Mouse (Mus musculus) heart, embryonic 14.5 days (tissue): ENCODE measurements around the gene Rfx7. TPM values are rescaled to one million over a fixed set of nuclear protein-coding genes. Genes with fewer than 3 reads are reported as not detected.
A peak's percentile ranks its signal among the peaks of the same experiment; 100 is the strongest.
"Not testable (repeated sequence)": the region's sequence is repeated elsewhere in the genome, so short reads cannot be mapped to it uniquely, and the experiment has no call there.

Experiments used
- ATAC-seq: fragments of 200-750 bp; cut with Nextera tagmentation; 2 replicates; pipeline ENCODE4 v1.8.0; 2017; ENCODE audit warnings: low read depth, moderate TSS enrichment; ENCODE audit not compliant: insufficient number of reproducible peaks, insufficient read depth, low FRiP score
- H3K27ac ChIP-seq, 2 experiments: fragments of 200-500 bp in 1 of 2; fragments of 300-500 bp in 1 of 2; sonication (generic) in 1 of 2; replicated peaks in 1 of 2; 2 replicates each; pipeline ENCODE4 v1.5.1; 2012 to 2014; ENCODE audit warnings: low read depth in 2 of 2, low read length in 2 of 2, control low read depth in 1 of 2, mild to moderate bottlenecking in 1 of 2, mixed read lengths in 1 of 2; ENCODE audit not compliant: control insufficient read depth in 1 of 2, insufficient read depth in 1 of 2
- H3K27me3 ChIP-seq: fragments of 300-500 bp; sonication (generic); 2 replicates; pipeline ENCODE4 v1.6.1; 2014; ENCODE audit warnings: mild to moderate bottlenecking, low read length, control low read depth; ENCODE audit not compliant: control insufficient read depth, insufficient read depth
- H3K36me3 ChIP-seq: fragments of 300-500 bp; sonication (generic); 2 replicates; pipeline ENCODE4 v1.6.1; 2014; ENCODE audit warnings: mild to moderate bottlenecking, control low read depth, low read length, mixed read lengths; ENCODE audit not compliant: control insufficient read depth, insufficient read depth
- H3K4me1 ChIP-seq, 2 experiments: fragments of 200-500 bp in 1 of 2; fragments of 300-500 bp in 1 of 2; sonication (generic) in 1 of 2; 2 replicates each; pipeline ENCODE4 v1.6.1; 2012 to 2014; ENCODE audit warnings: low read length in 2 of 2, control low read depth in 1 of 2, mixed read lengths in 1 of 2; ENCODE audit not compliant: control insufficient read depth in 2 of 2, insufficient read depth in 2 of 2
- H3K4me2 ChIP-seq: fragments of 300-500 bp; sonication (generic); 2 replicates; pipeline ENCODE4 v1.6.1; 2014; ENCODE audit warnings: mild to moderate bottlenecking, low read length
- H3K4me3 ChIP-seq, 2 experiments: fragments of 200-500 bp in 1 of 2; fragments of 300-500 bp in 1 of 2; sonication (generic) in 1 of 2; 2 replicates each; pipeline ENCODE4 v1.5.1; 2012 to 2014; ENCODE audit warnings: low read length in 2 of 2, mild to moderate bottlenecking in 2 of 2, control low read depth in 1 of 2, low read depth in 1 of 2, moderate library complexity in 1 of 2; ENCODE audit not compliant: control insufficient read depth in 1 of 2, insufficient read depth in 1 of 2
- H3K9ac ChIP-seq: fragments of 300-500 bp; sonication (generic); 2 replicates; pipeline ENCODE4 v1.6.1; 2014; ENCODE audit warnings: mild to moderate bottlenecking, low read length
- H3K9me3 ChIP-seq: fragments of 300-500 bp; sonication (generic); 2 replicates; pipeline ENCODE4 v1.6.1; 2016; ENCODE audit warnings: low read length, control low read depth; ENCODE audit not compliant: control insufficient read depth
- WGBS: fragments of 180-500 bp; shearing (Covaris S2); extraction: QIAGEN DNeasy Blood & Tissue Kit; methylation state at CpG from one replicate; pipeline ENCODE4 v1.1.7; 2014; 5-methylcytosine and 5-hydroxymethylcytosine counted together
- microRNA-seq: library from miRNA; unstranded; fragments of <30 nt; microRNA quantifications from one replicate; pipeline ENCODE4, GENCODE M21; 2016
- polyA plus RNA-seq: library from polyadenylated mRNA; unstranded; fragments of >200 nt; fragmentation: Nextera tagmentation; extraction: Ambion mirVana; gene quantifications from 2 replicates; pipeline ENCODE4 v1.2.1, GENCODE M21; 2014

The Rfx7 gene
- polyA plus RNA-seq, 1 experiment from 2014 or later, result 10.7 TPM

- not testable (repeated sequence) for H3K27ac ChIP-seq, ATAC-seq, H3K4me3 ChIP-seq, H3K27me3 ChIP-seq, H3K9me3 ChIP-seq
- WGBS, result 61% methylated on average over 6 of the region's 8 CpGs
- peaks cover 78% of the 10 kb centered on the region for H3K36me3 ChIP-seq
- peaks cover 3 to 47% of the 10 kb centered on the region in 2 experiments for H3K4me1 ChIP-seq
- H3K9ac ChIP-seq, result peak overlapping the region; percentile 27; the same call in 1 of the 2 replicates
- H3K4me2 ChIP-seq, result peak overlapping the region; percentile 85; the same call in 1 of the 2 replicates
These were observed 134.4 kb downstream of the Rfx7 start for GRCm38 (mm10) chr9:72666352-72667021.

GRCm38 (mm10) chr9:72667126-72667525 is 135.1 kb downstream of the Rfx7 start:
- peaks cover 85% of the 10 kb centered on the region for H3K36me3 ChIP-seq

DNA sequence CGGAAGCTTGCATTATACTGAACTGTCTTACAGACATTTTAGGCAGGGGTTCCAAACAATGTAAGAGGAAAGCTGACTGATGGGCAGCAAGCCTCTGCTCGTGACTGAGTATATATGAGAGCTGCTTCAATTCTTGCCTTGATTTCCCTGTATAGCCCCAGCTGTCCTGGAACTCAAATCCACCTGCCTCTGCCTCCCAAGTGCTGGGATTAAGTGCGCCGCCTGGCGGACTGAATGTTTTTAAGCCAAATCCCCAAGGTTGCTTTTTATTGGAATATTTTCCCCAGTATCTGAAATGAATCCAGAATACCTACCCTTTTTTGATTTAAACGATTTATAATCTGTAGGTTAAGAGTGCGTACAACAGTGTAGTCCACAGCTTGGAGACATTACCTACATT is 137.3 kb downstream of the Rfx7 start:
- no peak overlapping the region for H3K4me3 ChIP-seq
- H3K4me2 ChIP-seq, result no peak overlapping the region
- ATAC-seq, result no peak
- WGBS, result 83% methylated on average over 7 of the region's 7 CpGs
- H3K9ac ChIP-seq, result no peak overlapping the region
- peaks cover 97% of the 10 kb centered on the region for H3K36me3 ChIP-seq
- H3K27ac ChIP-seq, result peak overlapping the region in 1 of 2 experiments; percentile 61; a peak in 1 of 4 replicates
- peaks cover 3 to 42% of the 10 kb centered on the region in 2 experiments for H3K4me1 ChIP-seq
- no peaks in the 10 kb centered on the region for H3K9me3 ChIP-seq
- no peaks in the 10 kb centered on the region for H3K27me3 ChIP-seq

More at GRCm38 (mm10) chr9:72667126-72667525, 135.1 kb downstream of the Rfx7 start:
- no peak overlapping the region for H3K4me3 ChIP-seq
- WGBS, result 72% methylated on average over 3 of the region's 3 CpGs
- H3K4me1 ChIP-seq, result peaks cover 3 to 47% of the 10 kb centered on the region in 2 experiments
- H3K9me3 ChIP-seq, result no peaks in the 10 kb centered on the region
- 0 out of 4 replicates have a peak overlapping the region, but pooled peaks of 1 of the 2 experiments have one; percentile 26 for H3K27ac ChIP-seq
- no peaks in the 10 kb centered on the region for H3K27me3 ChIP-seq
- no peak for ATAC-seq
- H3K4me2 ChIP-seq, result 0 out of 2 replicates have a peak overlapping the region, but pooled peaks have one; percentile 8
- H3K9ac ChIP-seq, result 0 out of 2 replicates have a peak overlapping the region, but pooled peaks have one; percentile 5

DNA sequence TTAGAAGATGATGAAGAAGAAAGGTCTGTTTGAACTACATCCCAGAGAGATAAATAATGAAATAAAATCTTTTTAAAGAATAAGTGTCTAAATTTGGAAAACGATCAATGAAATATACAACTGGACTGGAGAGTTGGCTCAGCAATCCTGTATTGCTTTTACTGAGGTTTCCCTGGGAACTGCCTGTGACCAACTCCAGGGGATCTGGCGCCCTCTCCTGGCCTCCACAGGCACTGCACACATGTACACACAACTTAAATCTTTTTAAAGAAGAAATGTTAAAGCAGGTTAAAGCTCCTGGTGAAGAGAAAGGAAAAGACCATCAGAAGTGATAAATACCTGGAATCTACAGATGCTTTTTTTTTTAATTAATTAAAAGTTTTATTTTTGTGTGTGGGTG is 140.3 kb downstream of the Rfx7 start:
- 38% methylated on average over 2 of the region's 2 CpGs for WGBS
- peaks cover 97% of the 10 kb centered on the region for H3K36me3 ChIP-seq
- no peak overlapping the region for H3K4me2 ChIP-seq
- ATAC-seq, result no peak
- H3K9me3 ChIP-seq, result no peaks in the 10 kb centered on the region
- peaks cover 0 to 17% of the 10 kb centered on the region in 2 experiments; a peak in 2 of 4 replicates for H3K4me1 ChIP-seq
- H3K27ac ChIP-seq, result no peak overlapping the region
- H3K9ac ChIP-seq, result no peak overlapping the region
- no peaks in the 10 kb centered on the region for H3K27me3 ChIP-seq
- H3K4me3 ChIP-seq, result no peak overlapping the region

Small RNA genes lying within 50 kb of the gene (microRNA-seq; reads per million reads assigned to microRNA genes)
- not detected for gene Gm28010

Other genes starting within 250 kb of the Rfx7 start
- 11.1 and 11.6 TPM in 2 replicates for gene Mns1, start 94.2 kb upstream of the Rfx7 start, polyA plus RNA-seq
- gene Tex9, start 40.0 kb upstream of the Rfx7 start, polyA plus RNA-seq, result 15.3 and 22.8 TPM in 2 replicates
- 612 and 625 TPM in 2 replicates for gene Nedd4, start 130.1 kb downstream of the Rfx7 start, polyA plus RNA-seq